Mouse (Mus musculus): ENCODE results near the gene Tns3.

Gene Tns3

DNA sequence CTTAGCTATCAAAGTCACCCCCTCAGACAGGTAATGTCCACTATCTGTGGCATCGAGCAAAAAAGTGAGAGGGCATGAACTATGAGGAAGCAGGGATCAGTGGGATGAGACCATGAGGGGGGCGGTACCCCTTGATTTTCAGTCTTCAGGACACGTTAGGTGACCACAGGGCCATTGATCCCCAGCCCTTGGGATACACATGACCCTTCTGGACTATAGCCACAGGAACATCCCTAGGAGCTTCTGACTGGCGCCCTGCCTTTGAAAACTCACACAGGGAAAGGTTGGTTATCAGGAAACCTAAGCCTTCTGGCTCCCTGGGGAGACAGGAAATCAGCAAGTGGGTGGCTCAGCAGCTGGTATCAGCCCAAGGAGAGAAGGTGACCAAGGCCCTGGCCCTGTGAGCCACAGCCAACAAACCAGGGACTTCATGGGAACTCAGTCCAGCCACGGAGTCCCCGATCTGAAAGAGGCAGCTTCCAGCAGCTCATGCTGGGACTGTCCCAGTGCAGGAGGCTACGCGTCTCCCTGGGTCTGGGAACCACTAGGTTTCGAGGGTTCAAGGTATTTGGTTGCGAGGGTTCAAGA is 12.8 kb downstream of the Tns3 start:
- DNase-seq (ENCODE audit: low spot score in 2 of 2): no peak

DNA sequence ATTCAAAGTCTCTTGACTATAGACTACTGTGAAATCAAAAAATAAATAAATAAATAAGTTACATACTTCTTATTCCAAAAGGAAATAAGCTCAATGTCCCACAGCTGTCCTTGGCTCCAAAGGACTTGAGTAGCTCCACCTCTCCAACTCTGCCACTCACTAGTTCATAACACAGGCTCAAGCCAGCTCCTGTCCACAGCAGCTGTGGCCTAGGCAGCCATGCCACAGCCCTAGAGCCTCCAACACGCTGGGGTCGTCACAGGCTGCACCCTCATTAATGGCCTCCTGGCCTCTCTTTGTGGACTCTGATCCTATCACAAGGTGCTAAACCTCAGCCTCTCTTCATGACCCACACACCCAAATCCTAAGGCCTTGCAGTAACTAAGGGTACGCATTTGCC is 18.7 kb downstream of the Tns3 start:
- DNase-seq (ENCODE audit: low spot score in 2 of 2): no peak

DNA sequence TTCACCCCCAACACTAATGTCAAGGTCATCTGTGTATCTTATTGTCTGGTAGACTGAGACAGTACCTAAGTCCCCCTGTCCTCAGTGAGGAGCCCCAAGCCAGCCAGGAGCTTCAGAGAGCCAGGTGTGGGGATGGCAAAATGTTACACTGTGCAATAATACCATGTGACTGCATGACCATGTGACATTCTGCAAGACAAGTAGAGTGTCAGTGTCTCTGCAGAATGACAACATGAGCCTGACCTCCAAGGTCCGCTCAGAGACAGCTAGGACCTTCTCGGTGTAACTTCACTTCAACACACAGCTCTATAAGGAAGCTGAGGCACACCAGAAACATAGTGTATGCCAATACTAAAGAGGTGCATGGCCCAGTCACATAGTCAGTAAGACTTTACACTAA is 20.1 kb downstream of the Tns3 start:
- no peak for DNase-seq (ENCODE audit: low spot score in 2 of 2)

DNA sequence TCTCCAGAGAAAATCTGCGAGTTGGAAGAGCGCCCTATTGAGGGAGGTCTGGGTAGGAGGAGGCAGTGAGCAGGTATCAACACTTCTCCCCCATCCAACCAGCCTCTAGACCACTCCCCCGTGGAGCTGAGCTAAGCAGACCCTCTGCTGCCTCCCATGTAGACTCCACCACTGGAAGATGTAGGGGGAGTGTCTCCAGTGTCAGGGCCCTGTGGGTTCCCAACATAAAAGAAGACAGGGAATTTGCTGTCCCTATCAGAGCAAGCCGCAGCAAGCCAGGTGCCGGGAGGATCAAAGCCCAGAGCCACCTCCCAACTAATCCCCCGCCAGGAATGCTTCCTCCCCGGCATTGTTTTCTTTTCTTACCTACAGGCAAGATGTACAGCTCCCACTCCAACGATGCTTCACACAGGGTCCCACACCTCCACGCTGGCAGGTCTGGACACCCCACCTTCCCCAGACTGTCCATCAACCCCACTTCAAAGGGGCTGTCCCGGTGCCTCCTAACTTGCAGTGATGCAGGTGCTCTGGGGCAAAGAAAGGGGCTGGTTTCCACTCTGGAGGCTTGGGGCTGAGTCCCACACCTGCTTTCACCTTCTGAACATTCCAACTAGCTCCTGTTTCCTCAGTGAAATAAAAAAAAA is 22.6 kb downstream of the Tns3 start:
- no peak for DNase-seq (ENCODE audit: low spot score in 2 of 2)

DNA sequence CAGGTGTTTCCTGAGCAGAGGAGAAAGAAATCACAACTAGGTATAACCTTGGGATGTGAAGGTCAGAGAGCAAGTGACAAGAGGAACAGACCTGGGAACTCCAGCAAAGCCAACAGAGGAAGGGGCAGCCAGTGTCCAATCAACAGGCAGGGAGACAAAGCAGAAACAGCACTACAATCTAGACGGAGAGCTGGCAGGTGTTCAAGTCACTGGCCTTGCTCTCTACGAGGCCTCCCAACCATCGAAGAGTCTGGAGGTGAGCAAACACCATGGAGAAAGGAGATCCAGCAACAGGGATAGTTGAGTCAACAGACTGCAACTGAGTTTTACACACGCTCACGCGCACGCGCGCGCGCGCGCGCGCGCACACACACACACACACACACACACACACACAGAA is 24.6 kb downstream of the Tns3 start:
- DNase-seq (ENCODE audit: low spot score in 2 of 2): no peak

DNA sequence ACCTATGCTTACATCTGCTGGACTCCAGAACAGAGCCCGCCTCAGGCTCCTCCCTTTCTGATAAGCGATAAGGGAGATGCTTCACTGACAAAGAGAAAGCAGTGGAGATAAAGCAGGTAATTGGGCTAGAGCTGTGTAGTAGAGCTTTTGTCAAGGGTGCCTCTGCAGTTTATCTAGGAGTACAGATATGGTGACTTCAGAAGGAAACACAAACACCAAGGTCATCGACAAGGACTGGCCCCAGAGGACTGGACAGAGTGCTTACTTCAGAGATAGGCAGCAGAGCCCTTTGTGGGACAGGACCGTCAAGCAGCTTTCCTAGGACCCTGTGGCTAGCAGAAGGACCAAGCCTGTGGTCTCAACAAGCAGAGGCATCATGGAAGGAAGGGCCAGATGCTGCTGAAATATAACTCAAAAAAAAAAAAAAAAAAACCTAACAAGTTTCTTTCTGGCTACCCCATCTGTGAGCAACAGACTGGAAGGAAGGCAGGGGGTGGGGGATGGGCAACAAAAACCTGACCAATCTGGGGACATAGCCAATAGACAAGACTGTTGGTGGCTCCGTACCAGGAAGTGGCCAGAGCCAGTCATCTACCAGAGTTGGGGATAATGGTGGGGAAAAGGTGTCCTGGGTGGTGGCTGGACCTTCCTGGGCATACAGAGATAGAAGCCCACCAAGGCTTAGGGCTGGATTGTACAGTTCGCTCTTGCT is 25.2 kb downstream of the Tns3 start:
- DNase-seq (ENCODE audit: low spot score in 2 of 2): no peak

DNA sequence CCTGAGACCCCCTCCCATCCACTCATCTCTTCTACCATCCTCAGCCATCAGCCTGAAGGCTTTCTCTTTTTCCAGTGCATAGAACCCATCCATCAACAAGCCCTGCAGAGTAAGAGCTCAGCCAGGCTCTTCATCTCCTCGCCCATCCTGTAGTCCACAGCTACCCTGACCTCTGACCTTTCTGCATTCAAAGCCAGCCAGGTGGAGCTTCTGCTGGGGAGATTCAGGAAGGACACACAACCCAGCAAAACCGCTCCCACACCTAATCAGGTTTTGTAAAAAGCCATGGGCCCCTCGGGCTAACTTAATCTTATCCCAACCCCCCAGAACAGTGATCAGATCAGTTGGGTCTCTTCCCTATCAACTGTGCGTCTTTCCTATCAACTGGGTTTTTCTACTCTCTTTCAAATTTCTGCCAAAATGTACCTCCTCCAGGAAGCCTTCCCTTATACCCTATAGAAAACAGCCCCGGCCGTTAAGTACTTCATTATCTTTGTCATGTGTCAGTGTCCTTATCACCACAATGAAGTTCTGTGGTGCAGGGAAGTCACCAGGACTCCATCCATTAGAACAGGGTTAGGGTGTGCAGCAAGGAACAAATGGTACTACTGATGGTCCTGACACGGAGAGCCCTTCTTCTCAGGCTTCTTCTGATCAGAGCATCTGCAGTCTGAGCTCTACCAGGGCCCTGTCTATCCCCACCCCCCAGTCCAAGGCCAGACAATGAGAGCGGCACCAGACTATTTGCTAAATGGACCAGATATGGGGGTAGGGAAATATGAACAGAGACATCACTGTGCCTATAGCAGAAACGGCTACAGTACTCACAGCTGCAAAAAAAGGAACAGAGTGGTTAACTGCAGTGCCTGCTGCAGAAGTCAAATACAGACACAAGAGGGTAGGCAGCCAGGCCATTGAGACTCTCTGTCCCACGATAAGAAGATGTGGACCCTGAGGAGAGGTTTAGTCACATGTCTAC is 26.6 kb downstream of the Tns3 start:
- no peak for DNase-seq (ENCODE audit: low spot score in 2 of 2)

DNA sequence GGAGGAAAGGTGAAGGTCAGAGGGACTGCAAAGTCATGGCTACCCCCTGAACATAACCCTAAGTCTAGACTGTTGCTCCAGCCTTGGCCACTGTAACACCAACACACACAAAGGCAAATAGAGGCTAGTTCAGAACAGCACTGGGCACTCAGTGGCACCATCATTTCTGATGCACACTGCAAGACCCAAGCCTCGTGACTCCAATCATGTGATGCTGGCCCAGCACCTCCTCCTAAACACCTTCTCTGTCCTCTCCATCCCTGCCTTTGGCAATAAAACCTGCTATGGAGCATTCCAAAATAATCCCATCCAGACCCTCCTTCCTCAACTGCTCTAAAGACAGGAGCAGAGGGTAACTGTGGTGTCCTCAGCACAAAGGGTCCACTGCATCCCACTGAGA is 27.7 kb downstream of the Tns3 start:
- no peak for DNase-seq (ENCODE audit: low spot score in 2 of 2)

DNA sequence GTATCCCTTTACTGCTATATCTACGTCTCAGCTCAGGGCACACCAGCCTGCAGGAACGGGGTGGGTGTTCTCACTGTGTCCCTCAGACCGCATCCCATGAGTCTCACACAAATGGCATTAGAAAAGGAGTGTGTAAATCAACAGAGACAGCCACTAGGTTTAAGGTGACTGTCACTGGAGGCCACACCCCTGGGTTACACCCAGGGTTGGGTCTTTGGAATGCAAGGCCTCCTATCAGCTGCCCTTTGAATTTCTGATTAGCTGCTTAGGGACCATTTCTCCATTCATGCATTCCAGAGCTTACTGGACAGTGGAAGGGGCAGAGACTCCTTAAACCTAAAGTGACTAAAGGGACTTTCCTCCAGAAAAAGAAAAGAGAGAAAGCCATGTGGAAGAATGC is 28.6 kb downstream of the Tns3 start:
- no peak for DNase-seq (ENCODE audit: low spot score in 2 of 2)

DNA sequence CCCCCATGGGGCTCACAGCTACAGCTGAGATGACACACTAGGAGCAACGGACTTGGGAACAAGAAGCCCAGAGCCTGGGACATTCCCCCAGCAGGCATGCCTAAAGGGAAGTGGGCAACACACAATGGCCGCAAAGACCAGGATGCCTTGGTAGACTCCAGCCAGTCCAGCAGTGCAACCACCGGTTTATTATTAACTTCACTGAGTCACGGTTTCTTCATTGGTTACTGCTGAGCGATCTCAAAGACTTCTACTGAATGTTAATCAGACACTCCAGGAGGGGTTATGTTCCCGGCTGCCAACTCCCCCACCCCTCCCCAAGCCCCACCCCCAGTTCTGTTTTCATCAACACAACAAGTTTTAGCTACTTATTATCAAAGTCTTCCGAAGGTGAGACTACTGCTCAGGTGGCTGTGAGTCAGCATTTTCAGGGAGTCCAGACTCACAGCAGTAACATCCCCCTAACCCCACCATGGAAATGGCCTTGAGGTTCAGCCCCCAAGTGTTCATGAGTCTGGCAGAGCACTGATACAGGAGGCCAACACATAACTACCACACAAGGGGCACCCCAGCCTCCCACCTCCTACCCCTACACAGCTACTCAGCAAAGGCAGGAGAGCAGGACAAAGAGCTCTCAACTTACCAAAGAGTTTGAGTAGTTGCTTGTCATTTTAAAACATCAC is 29.5 kb downstream of the Tns3 start:
- DNase-seq (ENCODE audit: low spot score in 2 of 2): no peak

DNA sequence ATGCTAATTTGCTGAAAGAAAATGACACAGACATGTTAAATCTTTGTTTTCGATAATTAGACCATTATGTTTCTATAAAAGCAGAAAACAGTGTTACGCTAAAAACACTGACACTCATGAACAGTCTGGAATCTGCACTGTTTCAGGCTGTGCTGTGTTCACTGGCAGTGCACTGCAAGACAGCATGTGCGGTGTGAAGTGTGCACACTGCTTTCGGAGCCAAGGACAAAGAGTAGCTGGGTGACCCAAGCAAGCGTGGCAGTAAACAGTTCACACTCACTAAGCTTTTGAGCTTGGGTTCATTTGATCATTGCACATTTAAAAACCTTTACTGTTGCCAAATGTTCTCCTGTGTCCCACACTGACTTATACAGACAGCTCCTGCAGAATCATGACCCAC is 32.2 kb downstream of the Tns3 start:
- no peak for DNase-seq (ENCODE audit: low spot score in 2 of 2)

DNA sequence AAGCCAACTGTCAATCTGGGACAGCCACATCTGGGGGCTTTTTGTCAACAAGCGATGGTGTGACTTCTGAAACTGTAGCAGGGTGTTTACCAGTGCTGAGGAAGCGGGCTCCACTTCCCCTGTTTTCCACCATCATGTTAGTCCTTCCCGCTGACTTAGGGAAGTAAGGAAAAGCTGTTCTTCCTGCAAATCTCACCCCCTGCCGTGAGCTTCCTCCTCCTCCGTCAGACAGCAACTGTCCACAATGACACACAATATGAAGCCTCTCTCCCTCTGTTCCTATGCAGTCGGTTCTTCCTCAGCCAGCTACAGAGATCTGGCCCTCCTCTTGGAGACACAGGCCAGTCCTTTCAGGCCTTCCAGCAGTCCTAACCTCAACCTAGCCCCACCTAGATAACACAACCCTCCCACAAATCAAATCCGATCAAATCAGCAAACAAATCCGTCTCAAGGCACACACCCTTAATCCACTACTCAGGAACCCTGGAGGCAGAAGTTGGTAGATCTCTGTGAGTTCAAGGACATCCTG is 34.4 kb downstream of the Tns3 start:
- DNase-seq (ENCODE audit: low spot score in 2 of 2): no peak

DNA sequence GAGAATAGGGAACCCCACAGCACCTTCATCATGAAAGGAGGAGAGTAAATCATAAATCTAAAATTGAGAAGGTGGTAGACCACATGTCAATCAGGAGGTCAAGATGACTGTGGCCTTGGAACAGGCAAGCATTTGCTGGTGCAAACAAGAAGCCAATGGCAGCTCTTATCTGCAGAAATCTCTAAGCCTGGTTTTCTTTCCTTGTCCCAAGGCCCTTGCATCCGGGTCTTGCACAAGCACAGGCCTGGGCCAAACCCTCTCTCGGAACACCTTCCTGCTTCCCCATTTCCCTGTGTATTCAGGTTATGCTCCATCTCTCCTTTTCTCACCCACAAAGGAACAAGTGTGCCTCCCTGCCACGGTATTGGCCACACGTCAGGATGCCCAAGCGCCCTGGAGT is 35.0 kb downstream of the Tns3 start:
- no peak for DNase-seq (ENCODE audit: low spot score in 2 of 2)

DNA sequence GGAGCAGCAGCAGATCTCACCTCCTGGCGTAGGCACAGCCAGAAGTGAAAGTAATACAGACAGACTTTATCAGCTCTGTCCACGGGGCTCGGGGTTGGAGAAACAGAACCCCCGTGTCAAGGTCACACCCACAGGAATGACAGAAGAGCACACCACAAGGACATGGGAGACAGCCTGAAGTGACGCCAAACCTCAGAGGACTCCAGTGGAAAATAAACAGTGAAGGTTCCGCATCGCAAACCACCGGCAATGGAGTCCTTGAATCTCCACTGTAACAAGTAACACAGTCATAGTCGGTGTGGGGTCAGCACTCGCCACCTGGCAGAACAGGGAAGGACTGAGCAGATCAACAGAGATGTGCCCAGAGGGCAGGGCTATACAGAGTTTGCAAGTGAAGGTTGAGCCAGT is 35.5 kb downstream of the Tns3 start:
- peak in 1 of 2 experiments; percentile 2 for DNase-seq (ENCODE audit: low spot score in 2 of 2)

DNA sequence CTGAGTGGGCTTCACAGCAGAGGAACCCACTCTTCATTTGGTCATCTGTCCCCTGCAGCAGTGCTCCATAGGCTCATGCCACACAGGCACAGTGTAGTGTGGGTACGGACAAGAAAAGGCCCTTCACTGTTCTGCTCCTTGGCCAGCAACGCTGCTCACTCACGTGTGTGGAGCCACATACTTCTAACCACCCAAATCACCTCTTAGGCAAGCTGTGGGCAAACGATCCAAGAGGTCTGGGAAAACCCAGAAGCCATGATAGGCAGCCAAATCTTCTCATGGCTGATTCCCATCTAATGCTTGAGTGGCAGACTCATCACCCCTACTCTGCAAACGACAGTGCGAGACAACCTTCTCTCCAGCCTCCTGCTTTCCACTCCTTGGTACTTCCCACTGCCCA is 37.2 kb downstream of the Tns3 start:
- DNase-seq (ENCODE audit: low spot score in 2 of 2): no peak

DNA sequence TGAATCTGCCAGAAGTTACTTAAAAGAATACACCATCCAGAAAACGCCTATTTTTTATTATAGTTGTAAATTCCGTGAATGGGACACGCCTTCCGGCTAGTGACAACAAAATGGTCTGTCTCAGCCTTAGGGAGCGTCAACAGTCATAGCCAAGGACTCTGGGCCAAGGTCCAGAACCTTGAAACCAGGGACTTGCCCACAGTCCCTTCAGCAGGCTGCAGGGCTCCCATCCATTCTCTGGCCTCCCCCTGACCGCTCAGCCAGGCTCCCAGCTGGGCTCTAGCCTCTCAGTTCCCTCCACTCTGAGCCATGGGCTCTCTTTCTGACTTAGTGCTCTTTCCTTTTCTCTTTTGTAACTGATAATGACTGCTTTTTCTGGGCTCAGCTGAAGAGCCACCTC is 37.6 kb downstream of the Tns3 start:
- DNase-seq (ENCODE audit: low spot score in 2 of 2): no peak

DNA sequence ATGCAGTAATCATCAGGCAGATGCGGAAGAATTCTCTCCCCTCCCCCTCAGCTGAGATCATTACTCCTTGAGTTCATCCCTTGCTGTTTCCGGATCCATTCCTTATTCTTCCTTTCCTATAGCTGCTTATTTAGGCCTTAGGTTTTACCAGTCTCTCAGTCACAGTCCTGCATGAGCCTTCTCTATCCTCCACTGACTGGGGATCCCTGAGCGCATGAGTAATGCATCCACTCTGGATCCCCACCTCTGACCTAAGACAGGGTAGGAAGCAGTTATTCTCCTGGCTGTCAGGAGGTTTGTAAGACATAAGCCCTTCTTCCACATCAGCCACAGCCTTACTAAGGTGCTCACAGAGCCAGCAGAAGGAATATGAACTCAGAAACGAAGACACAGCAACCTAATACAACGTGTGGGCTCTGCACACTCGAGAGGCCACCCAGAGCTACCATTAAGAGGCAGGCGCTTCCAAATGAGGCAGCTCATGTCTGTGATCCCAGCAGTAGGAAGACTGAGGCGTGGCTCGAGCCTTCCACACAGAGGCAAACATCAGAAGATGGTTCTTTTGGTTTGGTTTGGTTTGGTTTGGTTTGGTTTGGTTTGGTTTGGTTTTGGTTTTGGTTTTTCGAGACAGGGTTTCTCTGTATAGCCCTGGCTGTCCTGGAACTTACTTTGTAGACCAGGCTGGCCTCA is 38.3 kb downstream of the Tns3 start:
- no peak for DNase-seq (ENCODE audit: low spot score in 2 of 2)

DNA sequence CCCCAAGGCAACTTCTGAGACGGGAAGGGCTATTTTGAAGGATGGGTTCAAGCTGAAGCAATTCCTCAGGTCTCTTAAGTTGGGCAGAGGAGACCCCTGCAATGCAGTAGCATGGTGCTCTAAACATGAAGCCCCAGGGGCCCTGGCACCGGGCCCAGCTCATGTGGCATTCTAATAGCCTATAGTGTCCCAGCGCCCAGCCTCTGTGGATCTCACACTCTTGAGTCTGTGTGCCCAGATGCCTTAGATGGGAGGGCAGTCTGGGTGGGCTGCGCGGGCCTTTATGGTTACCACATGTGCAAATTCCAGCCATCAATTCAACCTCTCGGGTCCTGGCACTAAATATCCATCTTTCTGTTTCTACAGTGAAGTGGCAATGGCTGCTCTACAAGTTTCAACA is 38.9 kb downstream of the Tns3 start:
- no peak for DNase-seq (ENCODE audit: low spot score in 2 of 2)

DNA sequence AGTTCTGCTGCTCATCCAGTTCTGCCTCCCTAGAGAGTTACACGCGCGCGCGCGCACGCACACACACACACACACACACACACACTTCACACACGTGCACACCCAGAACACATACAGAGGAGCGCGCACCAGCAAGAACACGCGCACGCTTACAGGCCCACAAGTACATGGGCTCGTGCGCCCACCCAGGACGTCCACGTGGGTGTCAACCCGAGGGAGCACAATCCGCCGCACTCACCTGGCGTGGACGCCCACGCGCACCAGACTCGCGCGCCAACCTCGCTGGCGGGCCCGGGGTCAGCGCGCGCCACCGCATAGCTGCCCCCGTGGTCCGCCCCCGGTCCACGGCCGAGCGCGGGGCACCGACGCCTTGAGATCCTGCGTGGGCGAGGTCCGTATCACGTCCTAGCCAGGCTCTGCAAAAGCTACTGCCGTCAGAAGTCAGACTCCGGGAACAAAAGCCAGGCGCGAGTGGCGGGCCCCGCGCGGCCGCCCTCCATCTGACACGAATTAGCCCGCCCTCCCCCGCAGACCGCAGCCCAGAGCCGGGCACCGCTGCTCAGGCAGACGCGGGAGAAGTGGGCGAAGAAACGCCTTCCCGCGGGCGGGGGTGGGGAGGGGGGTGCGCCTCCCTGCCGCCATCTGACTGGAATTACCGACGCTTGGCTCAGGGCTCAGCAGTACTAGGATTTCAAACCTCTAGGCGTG is 40.0 kb downstream of the Tns3 start:
- no peak for DNase-seq (ENCODE audit: low spot score in 2 of 2)

DNA sequence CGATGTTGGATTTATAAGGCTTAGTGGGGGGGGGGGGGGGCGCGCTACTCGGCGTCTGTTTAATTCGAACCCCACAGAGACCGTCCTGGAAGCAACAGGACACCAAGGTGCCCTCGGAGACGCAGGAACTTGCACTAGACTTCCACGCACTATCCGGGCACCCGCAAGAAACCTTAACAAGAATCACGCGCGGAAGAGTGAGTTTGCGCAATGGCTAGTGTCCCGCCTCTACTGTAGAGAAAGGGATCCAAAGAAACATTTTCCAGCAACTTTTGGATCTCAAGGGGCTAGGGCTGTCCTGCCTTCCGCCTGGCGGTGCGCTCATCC is 40.5 kb downstream of the Tns3 start:
- no peak for DNase-seq (ENCODE audit: low spot score in 2 of 2)
